Mouse (Mus musculus) heart, adult 8-10 months (tissue): ENCODE measurements around the gene Ehd4. TPM values are rescaled to one million over a fixed set of nuclear protein-coding genes. Genes with fewer than 3 reads are reported as not detected.
A peak's percentile ranks its signal among the peaks of the same experiment; 100 is the strongest.

ENCODE experiments used
- DNase-seq: peaks from one replicate; pipeline ENCODE4 v3.0.0; 2022; ENCODE audit warnings: low spot score
- total RNA-seq, 4 experiments: library from RNA; stranded (reverse); gene quantifications; 2 replicates each; pipeline ENCODE4 v1.2.4; 2022

The Ehd4 gene
- total RNA-seq, 4 experiments from 2014 or later = 312 to 410 (median 362) TPM

DNA sequence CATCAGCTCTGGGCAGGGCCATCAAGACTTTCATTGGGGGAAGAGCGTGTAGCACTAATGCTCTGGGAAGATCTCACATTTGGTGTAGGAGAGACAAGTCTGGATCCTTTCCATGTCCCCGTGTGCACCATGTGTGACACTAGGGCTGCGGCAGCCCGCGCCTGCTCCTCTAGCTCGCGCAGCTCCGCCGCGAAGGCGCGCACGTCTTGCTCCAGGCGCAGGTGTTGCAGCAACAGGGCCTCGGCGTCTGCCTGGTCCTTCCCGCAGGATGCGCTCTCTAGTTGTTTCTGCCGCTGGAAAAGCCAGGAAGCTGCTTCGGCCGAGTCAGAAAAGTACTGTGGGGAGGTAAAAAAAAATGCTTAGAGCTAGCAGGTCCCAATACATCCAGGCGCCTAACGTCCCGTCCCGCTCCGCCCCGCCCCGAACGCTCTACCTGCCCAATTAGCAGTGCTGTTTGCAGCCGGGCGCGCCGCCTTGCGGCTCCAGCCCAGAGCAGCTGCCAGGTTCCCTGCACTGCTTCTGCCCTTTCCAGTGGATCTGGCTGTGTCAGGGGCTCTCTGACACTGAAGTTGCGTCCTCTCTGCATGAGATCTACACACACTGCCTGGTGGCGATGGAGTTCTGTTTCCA lies 78.2 kb downstream of the Ehd4 start:
- no peak for DNase-seq

DNA sequence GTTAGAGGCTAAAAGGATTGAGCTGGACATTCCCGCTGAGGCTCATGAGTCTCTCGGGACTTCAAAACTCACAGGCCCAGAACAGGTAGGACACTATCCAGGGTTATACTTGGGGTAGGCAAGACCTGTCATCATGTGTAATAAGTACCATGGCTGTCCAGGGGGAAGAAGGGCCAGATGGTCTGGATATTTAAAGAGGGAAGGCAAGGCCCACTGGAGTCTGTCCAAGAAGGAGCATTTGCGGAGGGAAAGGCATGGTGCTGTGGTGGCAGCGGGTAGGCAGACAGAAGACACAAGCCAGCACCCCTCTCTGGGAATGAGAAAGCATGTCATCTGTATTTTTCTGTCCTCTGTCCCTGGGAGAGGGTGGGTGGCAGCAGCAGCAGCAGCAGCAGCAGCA lies 80.3 kb downstream of the Ehd4 start:
- no peak for DNase-seq

GRCm38 (mm10) chr2:120069466-120069990 lies 84.9 kb downstream of the Ehd4 start:
- DNase-seq = no peak

GRCm38 (mm10) chr2:120068555-120069465 lies 85.6 kb downstream of the Ehd4 start:
- DNase-seq = no peak

- DNase-seq = no peak
These were observed 88.2 kb downstream of the Ehd4 start for GRCm38 (mm10) chr2:120066224-120066623.

GRCm38 (mm10) chr2:120065243-120065642 lies 89.2 kb downstream of the Ehd4 start:
- no peak for DNase-seq

- no peak for DNase-seq
These were observed 89.8 kb downstream of the Ehd4 start for GRCm38 (mm10) chr2:120064639-120065038.

DNA sequence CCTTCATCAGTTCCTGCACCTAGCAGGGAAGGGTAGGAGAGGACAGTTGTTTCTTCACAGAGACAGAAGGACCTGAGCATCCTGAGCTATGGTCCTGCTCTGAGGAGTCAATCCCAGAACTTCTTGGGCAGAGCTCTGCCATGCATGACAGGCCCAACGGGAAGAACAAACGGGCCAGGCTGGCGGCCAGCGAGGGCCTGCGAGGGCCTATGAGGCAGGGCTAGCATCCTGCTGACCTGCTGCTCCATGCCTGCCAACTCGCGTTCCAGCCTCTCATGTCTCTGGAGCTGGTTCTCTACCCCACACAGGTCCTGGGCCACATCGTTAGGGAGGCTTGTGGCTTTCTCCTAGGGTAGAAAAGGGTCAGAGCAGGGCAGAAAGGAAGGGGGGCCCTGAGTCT lies 92.2 kb downstream of the Ehd4 start:
- DNase-seq = no peak

GRCm38 (mm10) chr2:120060651-120061050 lies 93.8 kb downstream of the Ehd4 start:
- DNase-seq = no peak

- no peak for DNase-seq
These were observed 94.2 kb downstream of the Ehd4 start for GRCm38 (mm10) chr2:120060190-120060589.

DNA sequence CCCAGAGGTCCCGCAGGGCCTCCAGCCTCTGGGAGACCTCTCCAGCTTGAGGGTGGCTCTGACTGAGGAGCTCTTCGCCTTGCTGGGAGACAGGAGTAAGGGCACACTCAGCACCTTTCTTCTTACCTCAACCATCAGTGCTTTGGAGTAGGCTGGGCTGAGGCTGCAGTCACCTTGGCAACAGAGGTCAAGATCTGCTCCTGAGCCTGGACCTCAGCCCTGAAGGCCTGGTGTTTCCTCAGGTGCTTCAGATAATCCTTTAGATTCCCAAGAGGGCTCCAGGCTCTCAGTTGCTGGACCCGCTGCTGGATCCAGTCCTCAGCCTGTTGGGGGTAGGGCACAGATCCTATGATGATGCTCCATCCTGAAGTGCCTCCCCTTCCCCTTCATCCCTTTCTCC lies 94.9 kb downstream of the Ehd4 start:
- DNase-seq = no peak

DNA sequence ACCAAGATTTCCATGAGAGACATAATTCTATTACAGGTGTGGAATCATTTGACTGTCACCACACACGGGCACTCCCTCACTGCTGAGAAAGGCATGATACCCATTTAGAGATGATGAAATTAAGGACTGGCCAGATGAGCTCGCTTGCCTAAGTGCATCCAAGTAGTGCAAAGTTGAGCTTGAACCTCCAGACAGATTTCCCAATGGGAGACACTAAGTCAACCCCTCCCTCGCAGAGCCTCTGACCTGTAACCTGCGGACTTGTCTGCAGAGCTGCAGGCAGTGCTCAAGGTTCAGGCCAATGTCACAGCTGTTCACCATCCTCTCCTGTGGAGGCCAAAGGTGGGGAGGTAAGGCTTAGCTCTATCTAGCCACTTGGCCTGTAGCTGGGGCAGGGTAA lies 95.6 kb downstream of the Ehd4 start:
- DNase-seq = no peak

- no peak for DNase-seq
These were observed 98.5 kb downstream of the Ehd4 start for GRCm38 (mm10) chr2:120055923-120056322.

- peak; percentile 65 for DNase-seq
These were observed 99.4 kb downstream of the Ehd4 start for GRCm38 (mm10) chr2:120054771-120055552.

GRCm38 (mm10) chr2:120051405-120051804 lies 103.0 kb downstream of the Ehd4 start:
- no peak for DNase-seq

DNA sequence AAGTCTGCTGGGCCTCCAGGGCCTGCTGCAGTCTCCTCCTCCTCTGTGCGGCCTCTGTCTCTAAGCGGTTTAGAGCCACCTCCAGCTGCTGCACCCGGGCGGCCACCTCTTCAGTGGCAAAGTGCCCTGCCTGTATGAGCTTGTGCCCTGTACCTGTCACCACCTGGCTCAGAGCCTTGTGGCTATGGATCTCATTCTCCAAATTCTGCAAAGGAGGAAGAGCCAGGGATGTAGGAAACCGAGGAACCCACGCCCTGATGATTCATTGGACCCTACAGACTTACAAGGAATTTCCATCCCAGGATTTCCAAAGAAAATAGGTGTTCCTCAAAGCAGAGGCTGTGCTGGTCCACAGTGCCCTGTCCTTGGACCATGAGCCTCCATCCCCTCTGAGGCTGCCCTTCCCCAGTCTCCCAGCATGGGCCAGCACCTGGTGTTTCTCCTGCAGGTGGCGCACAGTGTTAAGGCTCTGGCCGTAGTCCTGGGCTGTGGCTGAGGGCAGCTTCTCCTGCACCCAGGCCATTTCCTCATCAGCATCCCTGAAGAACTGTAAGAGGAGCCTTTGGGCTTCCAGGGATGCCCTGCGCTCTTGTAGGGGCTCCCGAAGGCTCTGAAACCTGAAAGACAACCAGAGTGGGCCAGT lies 104.7 kb downstream of the Ehd4 start:
- DNase-seq = peak; percentile 22

GRCm38 (mm10) chr2:120048173-120048572 lies 106.2 kb downstream of the Ehd4 start:
- no peak for DNase-seq

GRCm38 (mm10) chr2:120046486-120047310 lies 107.7 kb downstream of the Ehd4 start:
- DNase-seq = no peak

DNA sequence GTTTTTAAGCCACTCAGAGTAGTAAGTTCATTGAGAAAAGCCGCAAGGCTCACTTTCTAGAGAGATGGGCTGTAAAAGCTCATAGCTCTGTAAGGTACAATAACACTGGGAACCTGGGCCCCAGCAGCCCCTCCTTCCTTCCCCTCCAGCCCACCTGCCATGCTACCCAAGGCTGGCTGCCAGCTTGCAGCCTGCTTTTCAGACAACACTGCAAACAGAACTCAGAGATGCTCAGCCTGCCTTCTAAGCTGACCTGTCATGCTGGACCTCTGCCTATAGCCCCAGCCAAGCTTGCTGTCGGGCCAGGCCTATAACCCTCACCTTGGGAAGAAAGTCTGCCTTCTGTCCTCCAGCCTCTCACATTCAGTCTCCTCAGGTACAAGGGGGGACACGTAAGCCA lies 109.7 kb downstream of the Ehd4 start:
- no peak for DNase-seq

GRCm38 (mm10) chr2:120044101-120044603 lies 110.3 kb downstream of the Ehd4 start:
- DNase-seq = no peak
